Mouse (Mus musculus): ENCODE data around the gene Kirrel. TPM values are rescaled to one million over a fixed set of nuclear protein-coding genes. Genes with fewer than 3 reads are reported as not detected.

Kirrel gene
- 6.0 and 6.5 TPM in 2 replicates for polyA plus RNA-seq (2015; fragmentation: Nextera tagmentation; extraction: Ambion mirVana)

GRCm38 (mm10) chr3:87174096-87174768 lies at the start of gene Kirrel:
Gene Kirrel, minus strand, starts transcription at chr3:87174747.

Other genes starting within 250 kb of the Kirrel start
- gene Cd1d1, start 175.3 kb downstream of the Kirrel start, polyA plus RNA-seq (2015; fragmentation: Nextera tagmentation; extraction: Ambion mirVana) = 27.0 and 32.8 TPM in 2 replicates
- 18.0 and 19.2 TPM in 2 replicates for gene Fcrls, start 89.0 kb upstream of the Kirrel start, polyA plus RNA-seq (2015; fragmentation: Nextera tagmentation; extraction: Ambion mirVana)
- 0.23 TPM in 1 of 2 replicates, not detected in the other for gene Cd5l, start 183.1 kb upstream of the Kirrel start, polyA plus RNA-seq (2015; fragmentation: Nextera tagmentation; extraction: Ambion mirVana)
- 0.22 TPM in 1 of 2 replicates, not detected in the other for gene Fcrl1, start 201.6 kb upstream of the Kirrel start, polyA plus RNA-seq (2015; fragmentation: Nextera tagmentation; extraction: Ambion mirVana)

Measured in neural tube, postnatal 0 days (tissue).